Mouse (Mus musculus) CH12.LX (cell line): ENCODE measurements around the gene Poglut1. TPM values are rescaled to one million over a fixed set of nuclear protein-coding genes. Genes with fewer than 3 reads are reported as not detected.

Experiments used
- DNase-seq: peaks from one replicate; pipeline ENCODE4 v3.0.0-alpha.2; 2013; ENCODE audit errors: extremely low read depth
- H3K27ac ChIP-seq: 2 replicates; pipeline ENCODE4 v1.5.1; 2012; ENCODE audit warnings: low read depth, mild to moderate bottlenecking, control low read depth, moderate library complexity; ENCODE audit not compliant: insufficient read depth
- H3K27me3 ChIP-seq: replicated peaks from 2 replicates; pipeline ENCODE3; 2012; ENCODE audit warnings: inconsistent platforms
- H3K36me3 ChIP-seq, 2 experiments: replicated peaks in 1 of 2; 2 replicates each; pipeline versions ENCODE3 to v1.6.1; 2012; ENCODE audit warnings: inconsistent platforms in 1 of 2, low read length in 1 of 2, mild to moderate bottlenecking in 1 of 2, mixed read lengths in 1 of 2, moderate library complexity in 1 of 2; ENCODE audit not compliant: control insufficient read depth in 1 of 2, insufficient read depth in 1 of 2
- H3K4me1 ChIP-seq, 2 experiments: 2 replicates each; pipeline ENCODE4 v1.6.1; 2012; ENCODE audit warnings: inconsistent platforms in 1 of 2, moderate library complexity in 1 of 2; ENCODE audit not compliant: insufficient read depth in 2 of 2, control insufficient read depth in 1 of 2
- H3K4me2 ChIP-seq: 2 replicates; pipeline ENCODE4 v1.6.1; 2012; ENCODE audit warnings: low read depth, mild to moderate bottlenecking, control low read depth; ENCODE audit not compliant: poor library complexity, insufficient read depth, severe bottlenecking
- H3K4me3 ChIP-seq, 3 experiments: fragments of 150-350 bp in 1 of 3; sonication (generic) in 1 of 3; replicated peaks in 1 of 3; 2 replicates each; pipeline versions ENCODE3 to v1.5.1; 2011 to 2012; ENCODE audit warnings: low read depth in 2 of 3, low read length in 2 of 3, mild to moderate bottlenecking in 2 of 3, moderate library complexity in 2 of 3, control low read depth in 1 of 3, improper control_type of control experiment in 1 of 3, inconsistent platforms in 1 of 3, mixed read lengths in 1 of 3; ENCODE audit not compliant: poor library complexity in 1 of 3
- H3K79me2 ChIP-seq: replicated peaks from 2 replicates; pipeline ENCODE4 v1.6.1; 2012; ENCODE audit warnings: mild to moderate bottlenecking, moderate library complexity; ENCODE audit not compliant: control insufficient read depth, poor library complexity, insufficient read depth, severe bottlenecking; ENCODE audit errors: extremely low read depth
- H3K9ac ChIP-seq: 2 replicates; pipeline ENCODE4 v1.6.1; 2012; ENCODE audit warnings: low read depth, mild to moderate bottlenecking, control low read depth, moderate library complexity; ENCODE audit not compliant: insufficient read depth
- H3K9me3 ChIP-seq: replicated peaks from 2 replicates; pipeline ENCODE3; 2012; ENCODE audit warnings: low read length, inconsistent platforms, mixed read lengths
- BHLHE40 ChIP-seq: IDR thresholded peaks from 2 replicates; pipeline ENCODE4 v1.6.1; 2011; ENCODE audit warnings: mild to moderate bottlenecking, low read depth, low read length, improper control_type of control experiment
- CHD1 ChIP-seq: IDR thresholded peaks from 2 replicates; pipeline ENCODE4 v1.6.1; 2012; ENCODE audit warnings: low read depth, low read length, improper control_type of control experiment, inconsistent platforms
- EP300 ChIP-seq: IDR thresholded peaks from 2 replicates; pipeline ENCODE4 v1.6.1; 2011; ENCODE audit warnings: low read length, improper control_type of control experiment
- GABPA ChIP-seq: IDR thresholded peaks from 2 replicates; pipeline ENCODE4 v1.6.1; 2012; ENCODE audit warnings: low read depth, low read length, improper control_type of control experiment, inconsistent platforms; ENCODE audit not compliant: insufficient replicate concordance
- HCFC1 ChIP-seq: IDR thresholded peaks from 2 replicates; pipeline ENCODE4 v1.6.1; 2012; ENCODE audit warnings: low read depth, mild to moderate bottlenecking, inconsistent platforms, low read length, improper control_type of control experiment
- IRF4 ChIP-seq: IDR thresholded peaks from 2 replicates; pipeline ENCODE4 v1.6.1; 2014; ENCODE audit warnings: low read depth, mild to moderate bottlenecking, inconsistent platforms, low read length, improper control_type of control experiment
- JUN ChIP-seq: IDR thresholded peaks from 2 replicates; pipeline ENCODE4 v1.6.1; 2011; ENCODE audit warnings: low read depth, mild to moderate bottlenecking, low read length, improper control_type of control experiment, moderate library complexity; ENCODE audit not compliant: insufficient read depth
- JUND ChIP-seq: conservative IDR thresholded peaks from 2 replicates; pipeline ENCODE4 v1.6.1; 2011; ENCODE audit warnings: low read depth, low read length, improper control_type of control experiment
- KAT2A ChIP-seq: IDR thresholded peaks from 2 replicates; pipeline ENCODE4 v1.6.1; 2012; ENCODE audit warnings: low read length, improper control_type of control experiment, inconsistent platforms; ENCODE audit not compliant: insufficient replicate concordance
- MAX ChIP-seq: IDR thresholded peaks from 2 replicates; pipeline ENCODE4 v1.6.1; 2011; ENCODE audit warnings: low read length, improper control_type of control experiment
- MEF2A ChIP-seq: IDR thresholded peaks from 2 replicates; pipeline ENCODE4 v1.6.1; 2014; ENCODE audit warnings: low read depth, mild to moderate bottlenecking, inconsistent platforms, low read length, improper control_type of control experiment, borderline replicate concordance
- MXI1 ChIP-seq: IDR thresholded peaks from 2 replicates; pipeline ENCODE4 v1.6.1; 2011; ENCODE audit warnings: mild to moderate bottlenecking, low read depth, low read length, improper control_type of control experiment
- MYC ChIP-seq: IDR thresholded peaks from 2 replicates; pipeline ENCODE4 v1.6.1; 2011; ENCODE audit warnings: low read depth, mild to moderate bottlenecking, improper control_type of control experiment, low read length
- NELFE ChIP-seq: IDR thresholded peaks from 2 replicates; pipeline ENCODE4 v1.6.1; 2011; ENCODE audit warnings: low read depth, low read length, improper control_type of control experiment
- NRF1 ChIP-seq: IDR thresholded peaks from 2 replicates; pipeline ENCODE4 v1.6.1; 2014; ENCODE audit warnings: low read depth, mild to moderate bottlenecking, inconsistent platforms, low read length, improper control_type of control experiment, moderate library complexity
- POLR2AphosphoS2 ChIP-seq: IDR thresholded peaks from 2 replicates; pipeline ENCODE4 v1.6.1; 2011; ENCODE audit warnings: low read depth, low read length, improper control_type of control experiment
- RAD21 ChIP-seq: IDR thresholded peaks from 2 replicates; pipeline ENCODE4 v1.6.1; 2011; ENCODE audit warnings: low read depth, mild to moderate bottlenecking, low read length, improper control_type of control experiment, moderate library complexity
- RCOR1 ChIP-seq: conservative IDR thresholded peaks from 2 replicates; pipeline ENCODE4 v1.6.1; 2012; ENCODE audit warnings: low read depth, mild to moderate bottlenecking, inconsistent platforms, low read length, improper control_type of control experiment
- SIN3A ChIP-seq: IDR thresholded peaks from 2 replicates; pipeline ENCODE4 v1.6.1; 2012; ENCODE audit warnings: low read length, improper control_type of control experiment, inconsistent platforms
- SMC3 ChIP-seq: IDR thresholded peaks from 2 replicates; pipeline ENCODE4 v1.6.1; 2011; ENCODE audit warnings: low read depth, low read length, improper control_type of control experiment
- TCF12 ChIP-seq: IDR thresholded peaks from 2 replicates; pipeline ENCODE4 v1.6.1; 2014; ENCODE audit warnings: low read depth, mild to moderate bottlenecking, inconsistent platforms, low read length, improper control_type of control experiment
- UBTF ChIP-seq: IDR thresholded peaks from 2 replicates; pipeline ENCODE4 v1.6.1; 2012; ENCODE audit warnings: low read depth, mild to moderate bottlenecking, inconsistent platforms, low read length, improper control_type of control experiment, moderate library complexity
- USF2 ChIP-seq: conservative IDR thresholded peaks from 2 replicates; pipeline ENCODE4 v1.6.1; 2011; ENCODE audit warnings: low read depth, low read length, improper control_type of control experiment
- ZMIZ1 ChIP-seq: IDR thresholded peaks from 2 replicates; pipeline ENCODE4 v1.6.1; 2012; ENCODE audit warnings: low read depth, mild to moderate bottlenecking, inconsistent platforms, low read length, improper control_type of control experiment
- dilution Hi-C: fragments of 300-500 bp; cut with MboI; formaldehyde crosslinking; loops from 2 replicates; pipeline ENCODE4 v1.14.3; 2020; ENCODE audit warnings: low sequenced_read_pairs; ENCODE audit not compliant: extremely low pct_unique_long_range_greater_than_20kb, extremely low pct_ligation_motif_present
- in situ Hi-C: fragments of 300-500 bp; cut with MboI; formaldehyde crosslinking; loops from 3 replicates; pipeline ENCODE4 v1.14.3; 2019; ENCODE audit warnings: low sequenced_read_pairs, low pct_ligation_motif_present, low pct_unique_long_range_greater_than_20kb, mixed read lengths
- polyA plus RNA-seq: library from polyadenylated mRNA; unstranded; fragments of >175 nt; gene quantifications from 2 replicates; pipeline ENCODE4 v1.2.1, GENCODE M21; 2012; ENCODE audit warnings: low read depth; ENCODE audit not compliant: insufficient read length
- total RNA-seq, 2 experiments: library from RNA; depleted of rRNA; stranded (reverse); fragments of 300-350 nt in 1 of 2; fragments of >200 nt in 1 of 2; gene quantifications; 2 replicates each; pipeline ENCODE4 v1.2.3; 2012 to 2014

Poglut1 gene
- total and polyA plus RNA-seq, 3 experiments, result 41.4 to 65.6 (median 54.7) TPM

DNA sequence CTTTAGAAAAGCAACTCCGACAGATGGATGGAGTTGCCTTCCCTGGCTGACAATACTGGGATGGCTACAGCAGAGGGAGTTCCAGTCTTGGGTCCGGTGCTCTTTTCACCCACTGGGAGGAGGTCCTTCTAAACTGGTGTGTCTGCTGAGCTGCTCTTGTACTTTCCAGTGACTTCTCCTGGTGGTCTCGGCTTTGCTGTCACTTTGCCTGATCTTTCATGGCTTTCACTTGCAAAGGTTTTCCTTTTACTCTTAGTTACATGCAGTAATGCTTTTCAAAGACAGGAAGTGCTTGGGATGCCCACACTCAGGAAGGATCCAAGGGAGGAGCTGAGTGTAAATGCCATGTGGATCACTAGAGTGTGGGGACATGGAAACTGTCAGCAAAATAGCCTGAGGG, 41.4 kb upstream of the Poglut1 start:
- dilution Hi-C loops, result no loop called here
- TF ChIP-seq ZMIZ1, result no peak
- no peak for TF ChIP-seq MXI1
- no peak for TF ChIP-seq HCFC1
- TF ChIP-seq USF2, result no peak
- TF ChIP-seq MYC, result no peak
- no peak for TF ChIP-seq BHLHE40
- TF ChIP-seq TCF12, result no peak
- no peak for TF ChIP-seq JUND
- no peak for TF ChIP-seq SMC3
- TF ChIP-seq CHD1, result no peak
- no peak for TF ChIP-seq IRF4
- TF ChIP-seq JUN, result no peak
- no peak for DNase-seq
- Histone ChIP-seq H3K27me3 (no peaks in the 10 kb centered on the region), H3K27ac (no peak overlapping the region), H3K4me2 (no peak overlapping the region), H3K4me1 (peaks cover 3 to 16% of the 10 kb centered on the region in 2 experiments; a peak in 3 of 4 replicates), H3K4me3 (no peak overlapping the region), H3K79me2 (no peaks in the 10 kb centered on the region), H3K36me3 (peaks cover 39 to 78% of the 10 kb centered on the region in 2 experiments), H3K9ac (no peak overlapping the region), H3K9me3 (no peaks in the 10 kb centered on the region)
- in situ Hi-C loops, result no loop called here

DNA sequence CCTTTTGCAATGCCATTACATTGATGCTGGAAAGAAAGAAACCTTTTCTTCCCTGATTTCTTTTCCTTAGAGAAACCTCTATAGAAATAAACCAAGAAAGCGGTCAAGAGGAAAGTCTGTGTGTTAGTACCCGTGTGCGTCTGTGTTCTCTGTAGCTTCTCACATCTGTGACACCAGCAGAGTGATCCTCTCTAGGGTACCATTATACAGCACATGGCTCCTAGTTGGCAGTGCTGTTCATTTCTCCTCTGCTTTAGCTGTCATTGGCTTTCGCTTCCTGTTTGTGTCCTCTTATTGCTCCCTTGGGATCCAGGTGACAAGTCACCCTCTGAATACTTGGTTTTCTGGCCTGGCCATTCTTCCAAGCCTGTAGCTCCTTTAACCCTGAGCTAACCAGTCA, 37.5 kb upstream of the Poglut1 start:
- Histone ChIP-seq H3K4me1 (peaks cover 3 to 23% of the 10 kb centered on the region in 2 experiments; a peak in 3 of 4 replicates), H3K4me2 (no peak overlapping the region), H3K36me3 (peaks cover 68 to 97% of the 10 kb centered on the region in 2 experiments), H3K9ac (no peak overlapping the region), H3K4me3 (no peak overlapping the region), H3K27me3 (no peaks in the 10 kb centered on the region), H3K27ac (no peak overlapping the region), H3K9me3 (no peaks in the 10 kb centered on the region), H3K79me2 (no peaks in the 10 kb centered on the region)
- TF ChIP-seq GABPA (no peak), NRF1 (no peak), UBTF (no peak), EP300 (peak; percentile 38; the same call in 1 of the 2 replicates), MEF2A (no peak), POLR2AphosphoS2 (no peak), RCOR1 (no peak), MXI1 (0 out of 2 replicates have a peak, but pooled peaks have one; percentile 20), NELFE (no peak), BHLHE40 (0 out of 2 replicates have a peak, but pooled peaks have one; percentile 10), KAT2A (no peak), MAX (peak; percentile 41; the same call in 1 of the 2 replicates), IRF4 (peak; percentile 23; the same call in 1 of the 2 replicates), RAD21 (no peak), MYC (peak; percentile 66; the same call in 1 of the 2 replicates), SIN3A (no peak)
- peak; percentile 81 for DNase-seq
- dilution Hi-C loops, result no loop called here
- in situ Hi-C loops, result no loop called here
